Mouse (Mus musculus) thymus, adult 2 months (tissue): ENCODE data around the gene Pip5kl1. TPM values are rescaled to one million over a fixed set of nuclear protein-coding genes. Genes with fewer than 3 reads are reported as not detected.

Experiments
- DNase-seq: peaks from one replicate; pipeline ENCODE4 v3.0.0; 2021
- H3K27ac ChIP-seq: fragments of 200-500 bp; 2 replicates; pipeline ENCODE4 v1.5.1; 2012; ENCODE audit warnings: low read length, control low read depth; ENCODE audit not compliant: control insufficient read depth, insufficient read depth
- H3K27me3 ChIP-seq: fragments of 200-500 bp; 2 replicates; pipeline ENCODE4 v1.6.1; 2012; ENCODE audit warnings: mild to moderate bottlenecking, low read length, moderate library complexity, mixed read lengths; ENCODE audit not compliant: control insufficient read depth, insufficient read depth
- H3K36me3 ChIP-seq: fragments of 200-500 bp; 2 replicates; pipeline ENCODE4 v1.6.1; 2012; ENCODE audit warnings: mild to moderate bottlenecking, low read length, moderate library complexity; ENCODE audit not compliant: control insufficient read depth, insufficient read depth
- H3K4me1 ChIP-seq: fragments of 200-500 bp; replicated peaks from 2 replicates; pipeline ENCODE4 v1.6.1; 2012; ENCODE audit warnings: low read length; ENCODE audit not compliant: control insufficient read depth, insufficient read depth
- H3K4me3 ChIP-seq: fragments of 200-500 bp; 2 replicates; pipeline ENCODE4 v1.5.1; 2012; ENCODE audit warnings: mild to moderate bottlenecking, low read length, control low read depth, moderate library complexity; ENCODE audit not compliant: control insufficient read depth, insufficient read depth
- CTCF ChIP-seq: fragments of 200-500 bp; IDR thresholded peaks from 2 replicates; pipeline ENCODE4 v1.5.1; 2012; ENCODE audit warnings: mild to moderate bottlenecking, control low read depth, low read length, moderate library complexity, borderline replicate concordance; ENCODE audit not compliant: control insufficient read depth, poor library complexity, insufficient read depth; ENCODE audit errors: extremely low read depth
- POLR2A ChIP-seq: fragments of 200-500 bp; IDR thresholded peaks from 2 replicates; pipeline ENCODE4 v1.6.1; 2012; ENCODE audit warnings: mild to moderate bottlenecking, low read length, control low read depth, moderate library complexity; ENCODE audit not compliant: control insufficient read depth, poor library complexity, insufficient read depth; ENCODE audit errors: extremely low read depth
- WGBS: fragments of 180-500 bp; shearing (Covaris S2); methylation state at CpG from one replicate; pipeline ENCODE4 v1.1.7; 2018; 5-methylcytosine and 5-hydroxymethylcytosine counted together
- polyA plus RNA-seq: library from polyadenylated mRNA; depleted of rRNA; stranded (reverse); fragments of >200 nt; gene quantifications from 2 replicates; pipeline ENCODE4 v1.2.3, GENCODE M21; 2012

Gene Pip5kl1
- polyA plus RNA-seq, 1 experiment, result 0.92 TPM

DNA sequence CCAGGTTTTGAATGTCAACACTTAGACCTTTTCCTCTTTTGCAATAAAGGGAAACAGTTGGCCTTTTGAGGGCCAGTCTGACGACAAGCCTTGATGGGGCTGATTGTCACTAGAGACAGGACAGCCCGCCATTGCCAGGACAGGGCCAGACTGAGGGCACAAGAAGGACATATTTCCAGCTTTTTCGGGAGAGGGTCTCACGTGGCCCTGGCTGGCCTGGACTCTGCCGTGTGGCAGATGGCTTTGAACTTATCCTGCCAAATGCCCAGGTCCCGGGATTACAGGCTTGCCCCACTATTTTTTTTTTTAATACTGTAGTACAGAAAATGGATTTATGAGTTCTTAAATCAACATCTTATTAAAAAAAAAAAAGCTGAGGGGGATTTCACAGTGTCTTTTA is 16.7 kb downstream of the Pip5kl1 start:
- H3K27ac ChIP-seq, result no peak overlapping the region
- no peak for DNase-seq
- H3K36me3 ChIP-seq, result no peaks in the 10 kb centered on the region
- H3K27me3 ChIP-seq, result no peaks in the 10 kb centered on the region
- TF ChIP-seq CTCF, result no peak
- TF ChIP-seq POLR2A, result no peak
- no peak overlapping the region for H3K4me3 ChIP-seq
- WGBS, result 93% methylated on average over 6 of the region's 6 CpGs
- H3K4me1 ChIP-seq, result peaks cover 16% of the 10 kb centered on the region

DNA sequence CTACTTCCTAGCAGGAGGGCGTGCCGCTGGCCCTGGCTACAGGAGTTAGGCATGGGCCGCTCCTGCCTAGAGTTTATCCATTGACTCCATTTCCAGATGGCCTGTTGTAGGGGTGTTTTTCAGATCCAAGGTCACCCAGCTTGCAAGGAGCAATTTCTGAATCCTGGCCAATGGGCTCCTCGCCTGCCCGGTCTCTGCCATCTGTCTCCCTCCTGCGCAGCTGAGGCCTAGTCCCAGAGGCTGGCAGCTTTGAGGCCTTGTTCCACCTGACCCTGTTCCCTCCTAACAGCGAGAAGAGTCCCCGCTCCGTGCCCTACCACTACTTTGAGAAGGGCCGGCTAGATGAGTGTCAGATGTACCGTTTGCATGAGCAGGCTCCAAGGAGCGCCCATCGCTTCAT is 22.1 kb downstream of the Pip5kl1 start:
- no peaks in the 10 kb centered on the region; the same call in 1 of the 2 replicates for H3K4me1 ChIP-seq
- 96% methylated on average over 13 of the region's 13 CpGs for WGBS
- TF ChIP-seq CTCF, result no peak
- TF ChIP-seq POLR2A, result no peak
- DNase-seq, result no peak
- H3K27ac ChIP-seq, result no peak overlapping the region
- no peaks in the 10 kb centered on the region for H3K27me3 ChIP-seq
- H3K36me3 ChIP-seq, result no peaks in the 10 kb centered on the region
- no peak overlapping the region for H3K4me3 ChIP-seq

DNA sequence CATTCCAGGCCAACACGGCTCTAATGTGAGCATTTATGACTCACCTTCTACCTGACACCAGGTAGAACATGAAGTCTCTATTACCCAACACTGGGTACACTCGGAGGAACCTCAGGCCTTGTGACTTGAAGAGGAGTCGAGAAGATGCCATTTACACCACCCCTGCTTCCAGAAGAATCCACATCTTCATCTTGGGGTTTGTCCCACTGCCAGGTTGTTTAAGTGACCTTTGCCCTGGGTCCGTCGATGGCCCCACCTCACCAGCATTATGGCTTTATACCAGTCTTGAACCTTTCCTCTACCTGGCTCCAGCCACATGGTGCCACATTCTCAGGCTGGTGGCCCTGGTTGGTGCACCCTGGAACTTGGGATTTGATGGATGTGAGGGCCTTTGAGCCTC is 22.7 kb downstream of the Pip5kl1 start:
- Histone ChIP-seq H3K36me3 (no peaks in the 10 kb centered on the region), H3K27ac (no peak overlapping the region), H3K4me3 (no peak overlapping the region), H3K27me3 (no peaks in the 10 kb centered on the region), H3K4me1 (peaks cover 2% of the 10 kb centered on the region; the same call in 1 of the 2 replicates)
- 96% methylated on average over 5 of the region's 5 CpGs for WGBS
- DNase-seq, result no peak
- no peak for TF ChIP-seq CTCF
- no peak for TF ChIP-seq POLR2A

DNA sequence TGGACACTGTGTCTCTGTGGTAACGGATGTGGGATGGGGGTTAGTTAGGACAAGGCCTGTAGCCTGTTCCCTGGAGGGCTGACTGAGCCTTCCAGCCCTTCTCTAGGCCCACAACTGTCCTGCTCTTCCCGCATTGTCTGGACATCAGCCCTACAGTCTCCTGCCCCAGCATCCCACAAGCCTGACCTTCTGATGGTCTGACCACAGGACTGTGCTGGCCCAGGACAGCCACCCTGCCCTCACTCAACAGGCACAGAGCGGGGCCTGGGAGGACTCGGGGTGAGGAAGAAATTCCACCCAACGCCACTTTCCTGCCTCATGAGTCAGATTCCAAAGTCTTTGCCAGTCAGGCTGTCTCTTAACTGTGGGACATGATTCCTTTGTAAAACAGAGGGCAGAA is 23.1 kb downstream of the Pip5kl1 start:
- H3K4me1 ChIP-seq, result peaks cover 6% of the 10 kb centered on the region
- WGBS, result 94% methylated on average over 5 of the region's 5 CpGs
- no peak for DNase-seq
- H3K36me3 ChIP-seq, result no peaks in the 10 kb centered on the region
- H3K27me3 ChIP-seq, result no peaks in the 10 kb centered on the region
- no peak overlapping the region for H3K4me3 ChIP-seq
- TF ChIP-seq POLR2A, result no peak
- TF ChIP-seq CTCF, result no peak
- no peak overlapping the region for H3K27ac ChIP-seq

DNA sequence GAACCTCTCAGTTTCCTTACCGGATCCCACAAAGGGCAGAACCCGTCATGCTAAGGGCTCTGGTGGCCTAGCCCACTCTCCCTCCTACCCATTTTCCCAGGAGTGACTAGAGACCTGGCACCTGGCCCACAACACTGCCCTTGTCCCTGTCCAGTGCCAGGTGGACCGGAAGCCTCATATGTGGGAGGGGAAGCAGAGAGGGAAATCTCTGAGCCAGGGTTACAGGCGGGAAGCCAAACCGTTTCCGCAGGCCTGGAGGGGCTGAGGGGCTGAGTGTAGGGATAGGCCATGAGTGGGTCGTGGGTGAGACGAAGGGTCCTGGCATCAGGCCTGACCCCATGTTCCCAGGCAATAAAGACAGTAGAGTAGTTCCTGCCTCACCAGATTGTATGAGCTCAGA is 23.9 kb downstream of the Pip5kl1 start:
- H3K4me3 ChIP-seq, result no peak overlapping the region
- H3K36me3 ChIP-seq, result no peaks in the 10 kb centered on the region
- 94% methylated on average over 8 of the region's 8 CpGs for WGBS
- DNase-seq, result no peak
- no peak overlapping the region for H3K27ac ChIP-seq
- peaks cover 6% of the 10 kb centered on the region for H3K4me1 ChIP-seq
- no peaks in the 10 kb centered on the region for H3K27me3 ChIP-seq
- TF ChIP-seq POLR2A (no peak), CTCF (no peak)

DNA sequence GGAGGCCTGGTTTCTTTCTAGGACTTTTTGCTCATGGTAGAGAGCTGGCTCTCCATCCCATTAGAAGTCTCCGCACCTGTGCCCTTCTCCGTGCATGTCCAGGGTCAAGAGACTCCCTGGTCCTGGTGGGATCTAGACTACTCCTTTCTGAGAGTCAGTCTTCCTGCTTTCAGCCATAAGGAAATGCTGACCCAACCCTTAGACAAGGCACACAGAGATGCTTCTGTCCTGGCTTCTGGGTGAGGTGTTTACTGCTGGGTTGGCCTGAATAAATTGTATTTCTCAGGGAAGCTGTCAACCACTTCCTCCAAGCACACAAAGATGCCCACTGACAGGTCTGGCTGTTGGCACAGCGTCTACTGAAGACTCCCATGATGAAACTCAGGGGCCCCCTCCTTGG is 24.8 kb downstream of the Pip5kl1 start, which contains the start of gene St6galnac6:
St6galnac6 (plus strand) TSS at position 301 of the 400 bp plus-strand sequence.
- Histone ChIP-seq H3K36me3 (no peaks in the 10 kb centered on the region), H3K4me3 (no peak within 1 kb of the TSS), H3K4me1 (peaks cover 6% of the 10 kb centered on the region), H3K27ac (no peak within 1 kb of the TSS), H3K27me3 (no peaks in the 10 kb centered on the region)
- WGBS, result 90% methylated on average over 3 of the region's 3 CpGs
- no peak for TF ChIP-seq CTCF
- TF ChIP-seq POLR2A, result no peak
- DNase-seq, result no peak
